8 mouse cellular contexts compared by ENCODE assay signal in genomic region chr6:137362216-137362615, GRCm38 (mm10).
A peak's percentile ranks its signal among the peaks of the same experiment; 100 is the strongest.
DNase-seq lines count a peak whose midpoint lies in the region; ATAC-seq and TF ChIP-seq lines count a peak whose summit lies in the region.

No protein-coding gene starts in this region.

- no peak for DNase-seq in kidney, postnatal 4 days
- peak; percentile 77 for DNase-seq in brain, embryonic 14.5 days (ENCODE audit: low read depth)
- DNase-seq in forelimb bud, embryonic 11.5 days (ENCODE audit: low read depth, low spot score), result peak; percentile 31
- peak; percentile 23 for DNase-seq in limb, embryonic 14.5 days (ENCODE audit: low spot score)
- no peak for DNase-seq in ovary, adult 18-20 months (ENCODE audit: low spot score)
- DNase-seq in Muller cell, postnatal 12 days (ENCODE audit: inconsistent ontology term), result no peak
- no peak for DNase-seq in adrenal gland, postnatal 10 days

- TF ChIP-seq POLR2A in brain, embryonic 14.5 days (IDR thresholded peaks at IDR 0.05; ENCODE audit: borderline replicate concordance, extremely low read depth, insufficient read depth, insufficient read length, poor library complexity, severe bottlenecking), result no peak
- TF ChIP-seq POLR2A in limb, embryonic 14.5 days (IDR thresholded peaks at IDR 0.05; ENCODE audit: borderline replicate concordance, extremely low read depth, insufficient read depth, insufficient read length), result no peak

- H3K27ac ChIP-seq in kidney, embryonic 15.5 days, result no peak overlapping the region
- H3K27ac ChIP-seq in limb, embryonic 14.5 days (replicated peaks; ENCODE audit: low read depth, low read length), result no peak overlapping the region

- 53% methylated on average over 8 of the region's 8 CpGs for WGBS in kidney, embryonic 15.5 days
- WGBS in limb, embryonic 14.5 days, result 46% methylated on average over 8 of the region's 8 CpGs

- no peak for TF ChIP-seq CTCF in brain, embryonic 14.5 days (IDR thresholded peaks at IDR 0.05; ENCODE audit: borderline replicate concordance, extremely low read depth, insufficient read depth, insufficient read length)

- H3K4me2 ChIP-seq in kidney, embryonic 15.5 days, result no peak overlapping the region
- H3K4me2 ChIP-seq in limb, embryonic 14.5 days (replicated peaks; ENCODE audit: low read depth, low read length, severe bottlenecking), result no peak overlapping the region

- no peaks in the 10 kb centered on the region for H3K27me3 ChIP-seq in kidney, embryonic 15.5 days
- H3K27me3 ChIP-seq in limb, embryonic 14.5 days (ENCODE audit: control insufficient read depth, insufficient read depth, low read length), result no peaks in the 10 kb centered on the region

- no peaks in the 10 kb centered on the region for H3K36me3 ChIP-seq in kidney, embryonic 15.5 days
- H3K36me3 ChIP-seq in limb, embryonic 14.5 days (ENCODE audit: control insufficient read depth, insufficient read depth, low read length), result no peaks in the 10 kb centered on the region

- H3K9ac ChIP-seq in kidney, embryonic 15.5 days, result no peak overlapping the region
- H3K9ac ChIP-seq in limb, embryonic 14.5 days (ENCODE audit: low read depth, low read length, severe bottlenecking), result no peak overlapping the region

- 0 out of 2 replicates have a peak, but pooled peaks cover 4% of the 10 kb centered on the region for H3K4me1 ChIP-seq in kidney, embryonic 15.5 days
- H3K4me1 ChIP-seq in limb, embryonic 14.5 days (ENCODE audit: control insufficient read depth, insufficient read depth, low read length), result no peaks in the 10 kb centered on the region; the same call in 1 of the 2 replicates

- no peak overlapping the region for H3K4me3 ChIP-seq in kidney, embryonic 15.5 days (replicated peaks)
- no peak overlapping the region for H3K4me3 ChIP-seq in limb, embryonic 14.5 days (replicated peaks; ENCODE audit: low read length)

- ATAC-seq in kidney, embryonic 15.5 days (replicated peaks; ENCODE audit: low FRiP score), result peak; percentile 62; the same call in 1 of the 2 replicates
- ATAC-seq in limb, embryonic 14.5 days (ENCODE audit: low FRiP score, low read depth), result no peak

- H3K9me3 ChIP-seq in kidney, embryonic 15.5 days (replicated peaks), result no peaks in the 10 kb centered on the region
- H3K9me3 ChIP-seq in limb, embryonic 14.5 days (ENCODE audit: control insufficient read depth, low read length), result no peaks in the 10 kb centered on the region

Comparison
In these comparisons a context has a peak if more than half of its experiments do, and no peak if none do; other contexts are left out.
1. DNase-seq: peak in brain, embryonic 14.5 days (single experiment), forelimb bud, embryonic 11.5 days (single experiment) and limb, embryonic 14.5 days (single experiment); none in kidney, postnatal 4 days (0 of 2), ovary, adult 18-20 months (single experiment), Muller cell, postnatal 12 days (single experiment) and adrenal gland, postnatal 10 days (single experiment).